Mouse (Mus musculus): ENCODE measurements around the gene Olfr961.

DNA sequence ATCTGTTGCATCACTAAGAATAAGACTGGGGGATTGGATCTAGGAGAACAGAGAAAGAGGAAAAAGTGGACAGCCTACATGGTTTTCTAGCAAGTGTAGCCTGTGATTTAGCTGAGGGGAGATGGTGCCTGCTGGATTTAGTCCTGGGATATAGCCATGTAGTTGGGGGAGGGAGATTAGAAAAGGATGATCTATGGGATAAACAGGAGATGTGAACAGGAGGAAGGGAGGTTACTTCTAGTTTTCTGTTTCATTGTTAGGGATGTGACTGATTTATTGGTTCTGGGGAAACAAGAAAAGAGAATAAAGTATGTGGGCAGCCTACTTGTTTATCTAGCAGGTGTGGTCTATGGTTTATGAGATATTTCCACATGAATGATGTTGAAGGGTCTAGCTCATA lies 36.4 kb upstream of the Olfr961 start:
- no peak for TF ChIP-seq CTCF (IDR thresholded peaks at IDR 0.05; ENCODE audit: low read depth)
- TF ChIP-seq EP300 (IDR thresholded peaks at IDR 0.05; ENCODE audit: low read depth) = no peak
